Mouse (Mus musculus): ENCODE results near the gene Gm20388. TPM values are rescaled to one million over a fixed set of nuclear protein-coding genes. Genes with fewer than 3 reads are reported as not detected.

Gene Gm20388
- polyA plus RNA-seq, 1 experiment from 2014 or later = not detected

GRCm38 (mm10) chr8:120538397-120539240 is 628.0 kb downstream of the Gm20388 start:
- peak overlapping the region; percentile 89 for H3K4me3 ChIP-seq (replicated peaks)
- DNase-seq (peak; percentile 63), ATAC-seq (ENCODE audit: low read depth) (peak; percentile 13; the same call in 1 of the 2 replicates)
- 1% methylated on average over 36 of the region's 37 CpGs for WGBS (ENCODE audit: insufficient replicate concordance)
- H3K27me3 ChIP-seq = no peaks in the 10 kb centered on the region
- H3K4me1 ChIP-seq (replicated peaks) = peaks cover 93% of the 10 kb centered on the region
- peak overlapping the region; percentile 94 for H3K27ac ChIP-seq
- peak overlapping the region; percentile 96 for H3K9ac ChIP-seq
- H3K4me2 ChIP-seq = peak overlapping the region; percentile 100
- no peaks in the 10 kb centered on the region for H3K9me3 ChIP-seq (replicated peaks)
- H3K36me3 ChIP-seq = 0 out of 2 replicates have a peak, but pooled peaks cover 5% of the 10 kb centered on the region

GRCm38 (mm10) chr8:120539381-120539774 is 628.7 kb downstream of the Gm20388 start:
- Histone ChIP-seq H3K9ac (peak overlapping the region; percentile 96), H3K27me3 (no peaks in the 10 kb centered on the region), H3K9me3 (replicated peaks) (no peaks in the 10 kb centered on the region), H3K36me3 (0 out of 2 replicates have a peak, but pooled peaks cover 5% of the 10 kb centered on the region), H3K27ac (peak overlapping the region; percentile 94), H3K4me1 (replicated peaks) (peaks cover 93% of the 10 kb centered on the region), H3K4me2 (peak overlapping the region; percentile 100), H3K4me3 (replicated peaks) (peak overlapping the region; percentile 89)
- ATAC-seq (ENCODE audit: low read depth) (no peak), DNase-seq (no peak)
- 16% methylated on average over 6 of the region's 6 CpGs for WGBS (ENCODE audit: insufficient replicate concordance)

- peaks cover 93% of the 10 kb centered on the region for H3K4me1 ChIP-seq (replicated peaks)
- H3K9me3 ChIP-seq (replicated peaks) = no peaks in the 10 kb centered on the region
- H3K36me3 ChIP-seq = peaks cover 11% of the 10 kb centered on the region
- H3K9ac ChIP-seq = peak overlapping the region; percentile 96
- ATAC-seq (ENCODE audit: low read depth) (peak; percentile 70), DNase-seq (peak; percentile 74)
- H3K27ac ChIP-seq = peak overlapping the region; percentile 94
- H3K4me3 ChIP-seq (replicated peaks) = peak overlapping the region; percentile 89
- H3K4me2 ChIP-seq = peak overlapping the region; percentile 100
- WGBS (ENCODE audit: insufficient replicate concordance) = 7% methylated on average over 23 of the region's 23 CpGs
- H3K27me3 ChIP-seq = no peaks in the 10 kb centered on the region
Measured at GRCm38 (mm10) chr8:120539775-120540625, 629.4 kb downstream of the Gm20388 start.

- Histone ChIP-seq H3K27ac (peak overlapping the region; percentile 94), H3K9me3 (replicated peaks) (no peaks in the 10 kb centered on the region), H3K4me2 (0 out of 2 replicates have a peak overlapping the region, but pooled peaks have one; percentile 3), H3K4me1 (replicated peaks) (peaks cover 100% of the 10 kb centered on the region), H3K27me3 (no peaks in the 10 kb centered on the region), H3K36me3 (peaks cover 36% of the 10 kb centered on the region), H3K4me3 (replicated peaks) (no peak overlapping the region), H3K9ac (0 out of 2 replicates have a peak overlapping the region, but pooled peaks have one; percentile 17)
- DNase-seq (no peak), ATAC-seq (ENCODE audit: low read depth) (no peak)
- 59% methylated on average over 13 of the region's 13 CpGs for WGBS (ENCODE audit: insufficient replicate concordance)
Measured at GRCm38 (mm10) chr8:120542995-120543394, 632.4 kb downstream of the Gm20388 start.

- WGBS (ENCODE audit: insufficient replicate concordance) = 77% methylated on average over 8 of the region's 8 CpGs
- no peak for ATAC-seq (ENCODE audit: low read depth)
- no peaks in the 10 kb centered on the region for H3K9me3 ChIP-seq (replicated peaks)
- H3K27ac ChIP-seq = peak overlapping the region; percentile 94
- H3K4me1 ChIP-seq (replicated peaks) = peaks cover 100% of the 10 kb centered on the region
- peaks cover 41% of the 10 kb centered on the region for H3K36me3 ChIP-seq
- H3K27me3 ChIP-seq = no peaks in the 10 kb centered on the region
- no peak overlapping the region for H3K4me3 ChIP-seq (replicated peaks)
- H3K4me2 ChIP-seq = 0 out of 2 replicates have a peak overlapping the region, but pooled peaks have one; percentile 3
- no peak overlapping the region for H3K9ac ChIP-seq
- no peak for DNase-seq
Measured at GRCm38 (mm10) chr8:120543416-120544055, 632.9 kb downstream of the Gm20388 start.

GRCm38 (mm10) chr8:120544155-120544554 is 633.5 kb downstream of the Gm20388 start:
- no peak for DNase-seq
- peaks cover 46% of the 10 kb centered on the region for H3K36me3 ChIP-seq
- peaks cover 99% of the 10 kb centered on the region for H3K4me1 ChIP-seq (replicated peaks)
- H3K9ac ChIP-seq = no peak overlapping the region
- H3K4me3 ChIP-seq (replicated peaks) = no peak overlapping the region
- ATAC-seq (ENCODE audit: low read depth) = no peak
- no peak overlapping the region for H3K4me2 ChIP-seq
- 59% methylated on average over 5 of the region's 5 CpGs for WGBS (ENCODE audit: insufficient replicate concordance)
- H3K27me3 ChIP-seq = no peaks in the 10 kb centered on the region
- H3K27ac ChIP-seq = 0 out of 2 replicates have a peak overlapping the region, but pooled peaks have one; percentile 43
- H3K9me3 ChIP-seq (replicated peaks) = no peaks in the 10 kb centered on the region

- Histone ChIP-seq H3K4me2 (no peak overlapping the region), H3K27ac (no peak overlapping the region), H3K9me3 (replicated peaks) (no peaks in the 10 kb centered on the region), H3K36me3 (peaks cover 73% of the 10 kb centered on the region), H3K4me3 (replicated peaks) (no peak overlapping the region), H3K4me1 (replicated peaks) (peaks cover 99% of the 10 kb centered on the region), H3K9ac (no peak overlapping the region), H3K27me3 (no peaks in the 10 kb centered on the region)
- 68% methylated on average over 9 of the region's 9 CpGs for WGBS (ENCODE audit: insufficient replicate concordance)
- ATAC-seq (ENCODE audit: low read depth) = no peak
- DNase-seq = no peak
Measured at GRCm38 (mm10) chr8:120547562-120547961, 636.9 kb downstream of the Gm20388 start.

GRCm38 (mm10) chr8:120548313-120548761 is 637.7 kb downstream of the Gm20388 start:
- Histone ChIP-seq H3K9me3 (replicated peaks) (no peaks in the 10 kb centered on the region), H3K27me3 (no peaks in the 10 kb centered on the region), H3K4me3 (replicated peaks) (no peak overlapping the region), H3K9ac (no peak overlapping the region), H3K4me2 (no peak overlapping the region), H3K27ac (no peak overlapping the region), H3K4me1 (replicated peaks) (peaks cover 97% of the 10 kb centered on the region), H3K36me3 (peaks cover 77% of the 10 kb centered on the region)
- 76% methylated on average over 16 of the region's 16 CpGs for WGBS (ENCODE audit: insufficient replicate concordance)
- ATAC-seq (ENCODE audit: low read depth) = no peak
- DNase-seq = no peak

- H3K27me3 ChIP-seq = no peaks in the 10 kb centered on the region
- DNase-seq (no peak), ATAC-seq (ENCODE audit: low read depth) (no peak)
- WGBS (ENCODE audit: insufficient replicate concordance) = 68% methylated on average over 25 of the region's 25 CpGs
- H3K4me2 ChIP-seq = no peak overlapping the region
- H3K4me3 ChIP-seq (replicated peaks) = no peak overlapping the region
- peak overlapping the region; percentile 7; the same call in 1 of the 2 replicates for H3K9ac ChIP-seq
- peaks cover 88% of the 10 kb centered on the region for H3K36me3 ChIP-seq
- peaks cover 97% of the 10 kb centered on the region for H3K4me1 ChIP-seq (replicated peaks)
- no peak overlapping the region for H3K27ac ChIP-seq
- no peaks in the 10 kb centered on the region for H3K9me3 ChIP-seq (replicated peaks)
Measured at GRCm38 (mm10) chr8:120549321-120549921, 638.8 kb downstream of the Gm20388 start.

- H3K4me3 ChIP-seq (replicated peaks) = no peak overlapping the region
- H3K4me2 ChIP-seq = no peak overlapping the region
- no peak for ATAC-seq (ENCODE audit: low read depth)
- H3K9ac ChIP-seq = no peak overlapping the region; the same call in 1 of the 2 replicates
- 60% methylated on average over 11 of the region's 11 CpGs for WGBS (ENCODE audit: insufficient replicate concordance)
- peaks cover 97% of the 10 kb centered on the region for H3K4me1 ChIP-seq (replicated peaks)
- peaks cover 88% of the 10 kb centered on the region for H3K36me3 ChIP-seq
- no peaks in the 10 kb centered on the region for H3K27me3 ChIP-seq
- H3K9me3 ChIP-seq (replicated peaks) = no peaks in the 10 kb centered on the region
- H3K27ac ChIP-seq = no peak overlapping the region
- DNase-seq = no peak
Measured at GRCm38 (mm10) chr8:120549922-120550321, 639.3 kb downstream of the Gm20388 start.

Measured in liver, embryonic 13.5 days (tissue).